Mouse (Mus musculus) limb, embryonic 12.5 days (tissue): ENCODE results near the gene Mcf2l. TPM values are rescaled to one million over a fixed set of nuclear protein-coding genes. Genes with fewer than 3 reads are reported as not detected.
A peak's percentile ranks its signal among the peaks of the same experiment; 100 is the strongest.

Experiments
- ATAC-seq: fragments of 200-750 bp; cut with Nextera tagmentation; 2 replicates; pipeline ENCODE4 v1.8.0; 2017; ENCODE audit warnings: low read depth, moderate TSS enrichment; ENCODE audit not compliant: insufficient number of reproducible peaks, insufficient read depth, low FRiP score, low TSS enrichment
- H3K27ac ChIP-seq: fragments of 300-500 bp; sonication (generic); 2 replicates; pipeline ENCODE4 v1.5.1; 2016; ENCODE audit warnings: mild to moderate bottlenecking, moderate library complexity
- H3K27me3 ChIP-seq: fragments of 300-500 bp; sonication (generic); 2 replicates; pipeline ENCODE4 v1.6.1; 2016; ENCODE audit warnings: mild to moderate bottlenecking, moderate library complexity
- H3K36me3 ChIP-seq: fragments of 300-500 bp; sonication (generic); 2 replicates; pipeline ENCODE4 v1.6.1; 2016; ENCODE audit warnings: mild to moderate bottlenecking, moderate library complexity
- H3K4me1 ChIP-seq: fragments of 300-500 bp; sonication (generic); replicated peaks from 2 replicates; pipeline ENCODE4 v1.6.1; 2016
- H3K4me2 ChIP-seq: fragments of 300-500 bp; sonication (generic); 2 replicates; pipeline ENCODE4 v1.6.1; 2016; ENCODE audit warnings: mild to moderate bottlenecking, moderate library complexity
- H3K4me3 ChIP-seq: fragments of 300-500 bp; sonication (generic); replicated peaks from 2 replicates; pipeline ENCODE4 v1.5.1; 2016; ENCODE audit warnings: mild to moderate bottlenecking
- H3K9ac ChIP-seq: fragments of 300-500 bp; sonication (generic); replicated peaks from 2 replicates; pipeline ENCODE4 v1.6.1; 2016; ENCODE audit warnings: mild to moderate bottlenecking, moderate library complexity
- H3K9me3 ChIP-seq: fragments of 300-500 bp; sonication (generic); 2 replicates; pipeline ENCODE4 v1.6.1; 2016; ENCODE audit warnings: mild to moderate bottlenecking, moderate library complexity
- WGBS: fragments of 180-500 bp; shearing (Covaris S2); methylation state at CpG from one replicate; pipeline ENCODE4 v1.1.7; 2016; 5-methylcytosine and 5-hydroxymethylcytosine counted together
- polyA plus RNA-seq: library from polyadenylated mRNA; unstranded; fragments of >200 nt; fragmentation: Nextera tagmentation; extraction: Ambion mirVana; gene quantifications from 2 replicates; pipeline ENCODE4 v1.2.1, GENCODE M21; 2016

Mcf2l gene
- 13.3 and 14.0 TPM in 2 replicates for polyA plus RNA-seq

- 1% methylated on average over 27 of the region's 30 CpGs for WGBS
- peaks cover 5% of the 10 kb centered on the region for H3K4me1 ChIP-seq
- peak within 1 kb of the TSS; percentile 47 for H3K9ac ChIP-seq
- H3K27me3 ChIP-seq: peaks cover 46% of the 10 kb centered on the region
- no peaks in the 10 kb centered on the region for H3K36me3 ChIP-seq
- H3K27ac ChIP-seq: no peak within 1 kb of the TSS
- peak; percentile 52 for ATAC-seq
- no peaks in the 10 kb centered on the region for H3K9me3 ChIP-seq
- peak within 1 kb of the TSS; percentile 53 for H3K4me3 ChIP-seq
- peak within 1 kb of the TSS; percentile 88 for H3K4me2 ChIP-seq
Measured at GRCm38 (mm10) chr8:12873357-12874046, at the start of gene Mcf2l. TSS of gene Mcf2l (plus strand) at chr8:12873806.

GRCm38 (mm10) chr8:12824562-12824961, 49.0 kb upstream of the Mcf2l start:
- Histone ChIP-seq H3K4me1 (no peaks in the 10 kb centered on the region), H3K9ac (no peak overlapping the region), H3K4me2 (no peak overlapping the region), H3K27ac (no peak overlapping the region), H3K27me3 (no peaks in the 10 kb centered on the region), H3K36me3 (peaks cover 87% of the 10 kb centered on the region), H3K9me3 (no peaks in the 10 kb centered on the region), H3K4me3 (no peak overlapping the region)
- no peak for ATAC-seq
- 48% methylated on average over 10 of the region's 10 CpGs for WGBS

GRCm38 (mm10) chr8:12825236-12825635, 48.4 kb upstream of the Mcf2l start:
- no peaks in the 10 kb centered on the region for H3K4me1 ChIP-seq
- peaks cover 86% of the 10 kb centered on the region for H3K36me3 ChIP-seq
- H3K9me3 ChIP-seq: no peaks in the 10 kb centered on the region
- ATAC-seq: no peak
- H3K4me2 ChIP-seq: no peak overlapping the region
- no peaks in the 10 kb centered on the region for H3K27me3 ChIP-seq
- no peak overlapping the region for H3K4me3 ChIP-seq
- 65% methylated on average over 6 of the region's 6 CpGs for WGBS
- no peak overlapping the region for H3K27ac ChIP-seq
- H3K9ac ChIP-seq: no peak overlapping the region

GRCm38 (mm10) chr8:12825686-12826237, 47.8 kb upstream of the Mcf2l start:
- 91% methylated on average over 8 of the region's 8 CpGs for WGBS
- H3K9ac ChIP-seq: no peak overlapping the region
- no peak overlapping the region for H3K4me3 ChIP-seq
- H3K27me3 ChIP-seq: no peaks in the 10 kb centered on the region
- ATAC-seq: no peak
- H3K9me3 ChIP-seq: no peaks in the 10 kb centered on the region
- H3K27ac ChIP-seq: no peak overlapping the region
- peaks cover 83% of the 10 kb centered on the region for H3K36me3 ChIP-seq
- H3K4me1 ChIP-seq: no peaks in the 10 kb centered on the region
- H3K4me2 ChIP-seq: no peak overlapping the region

GRCm38 (mm10) chr8:12827124-12827523, 46.5 kb upstream of the Mcf2l start:
- H3K9me3 ChIP-seq: no peaks in the 10 kb centered on the region
- H3K36me3 ChIP-seq: peaks cover 83% of the 10 kb centered on the region
- no peak overlapping the region for H3K27ac ChIP-seq
- no peak overlapping the region for H3K4me3 ChIP-seq
- H3K27me3 ChIP-seq: no peaks in the 10 kb centered on the region
- no peak overlapping the region for H3K4me2 ChIP-seq
- no peak overlapping the region for H3K9ac ChIP-seq
- H3K4me1 ChIP-seq: no peaks in the 10 kb centered on the region
- WGBS: 90% methylated on average over 9 of the region's 9 CpGs
- ATAC-seq: no peak

GRCm38 (mm10) chr8:12828298-12828697, 45.3 kb upstream of the Mcf2l start:
- Histone ChIP-seq H3K9me3 (no peaks in the 10 kb centered on the region), H3K9ac (no peak overlapping the region), H3K4me3 (no peak overlapping the region), H3K27ac (no peak overlapping the region), H3K4me1 (no peaks in the 10 kb centered on the region), H3K4me2 (no peak overlapping the region), H3K36me3 (peaks cover 84% of the 10 kb centered on the region), H3K27me3 (no peaks in the 10 kb centered on the region)
- WGBS: 93% methylated on average over 6 of the region's 6 CpGs
- ATAC-seq: no peak

GRCm38 (mm10) chr8:12829381-12829780, 44.2 kb upstream of the Mcf2l start:
- H3K4me3 ChIP-seq: no peak overlapping the region
- no peaks in the 10 kb centered on the region for H3K9me3 ChIP-seq
- WGBS: 82% methylated on average over 1 of the region's 1 CpGs
- H3K36me3 ChIP-seq: peaks cover 86% of the 10 kb centered on the region
- no peak overlapping the region for H3K27ac ChIP-seq
- H3K9ac ChIP-seq: no peak overlapping the region
- no peak overlapping the region for H3K4me2 ChIP-seq
- no peaks in the 10 kb centered on the region for H3K4me1 ChIP-seq
- H3K27me3 ChIP-seq: no peaks in the 10 kb centered on the region
- no peak for ATAC-seq

GRCm38 (mm10) chr8:12831659-12832589, 41.7 kb upstream of the Mcf2l start:
- Histone ChIP-seq H3K27me3 (no peaks in the 10 kb centered on the region), H3K4me2 (no peak overlapping the region), H3K36me3 (peaks cover 93% of the 10 kb centered on the region), H3K4me1 (no peaks in the 10 kb centered on the region), H3K9ac (no peak overlapping the region), H3K4me3 (no peak overlapping the region), H3K9me3 (no peaks in the 10 kb centered on the region), H3K27ac (no peak overlapping the region)
- 88% methylated on average over 7 of the region's 7 CpGs for WGBS
- no peak for ATAC-seq

- no peaks in the 10 kb centered on the region for H3K4me1 ChIP-seq
Measured at GRCm38 (mm10) chr8:12833616-12834015, 40.0 kb upstream of the Mcf2l start.

GRCm38 (mm10) chr8:12840834-12841233, 32.8 kb upstream of the Mcf2l start:
- no peak for ATAC-seq
- no peaks in the 10 kb centered on the region for H3K9me3 ChIP-seq
- H3K27ac ChIP-seq: no peak overlapping the region
- no peaks in the 10 kb centered on the region for H3K4me1 ChIP-seq
- no peak overlapping the region for H3K4me2 ChIP-seq
- H3K36me3 ChIP-seq: peaks cover 76% of the 10 kb centered on the region
- no peak overlapping the region for H3K9ac ChIP-seq
- 88% methylated on average over 7 of the region's 7 CpGs for WGBS
- H3K27me3 ChIP-seq: no peaks in the 10 kb centered on the region
- no peak overlapping the region for H3K4me3 ChIP-seq

More at GRCm38 (mm10) chr8:12833616-12834015, 40.0 kb upstream of the Mcf2l start:
- H3K4me2 ChIP-seq: no peak overlapping the region
- H3K9ac ChIP-seq: no peak overlapping the region
- H3K9me3 ChIP-seq: no peaks in the 10 kb centered on the region
- peaks cover 91% of the 10 kb centered on the region for H3K36me3 ChIP-seq
- H3K4me3 ChIP-seq: no peak overlapping the region
- ATAC-seq: no peak
- no peak overlapping the region for H3K27ac ChIP-seq
- H3K27me3 ChIP-seq: no peaks in the 10 kb centered on the region
- WGBS: 92% methylated on average over 5 of the region's 5 CpGs

- Histone ChIP-seq H3K4me1 (no peaks in the 10 kb centered on the region), H3K4me2 (no peak overlapping the region), H3K27me3 (no peaks in the 10 kb centered on the region), H3K36me3 (peaks cover 71% of the 10 kb centered on the region), H3K9me3 (no peaks in the 10 kb centered on the region), H3K9ac (no peak overlapping the region), H3K27ac (no peak overlapping the region), H3K4me3 (no peak overlapping the region)
- ATAC-seq: no peak
- WGBS: 92% methylated on average over 11 of the region's 11 CpGs
Measured at GRCm38 (mm10) chr8:12842342-12842995, 31.1 kb upstream of the Mcf2l start.
